In the genomic region with DNA sequence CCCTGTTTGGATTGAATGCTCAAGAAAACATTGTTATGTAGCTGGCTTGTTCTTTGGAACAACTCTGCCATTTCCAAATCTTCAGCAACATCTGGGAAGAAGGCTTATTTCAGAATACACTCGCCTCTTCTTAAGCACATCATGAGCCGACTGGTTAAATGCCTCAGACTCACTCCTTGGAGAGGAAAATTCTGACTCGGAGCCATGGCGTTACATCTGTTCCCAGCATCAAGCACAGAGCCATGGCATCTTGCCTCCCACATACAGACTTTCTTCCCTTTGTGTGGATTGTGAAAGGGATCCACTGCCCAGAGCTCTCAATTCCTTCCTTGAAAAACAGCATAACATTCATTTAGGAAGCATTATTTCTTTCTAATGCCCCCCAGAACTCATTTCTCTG, we compare ENCODE assay signal across 10 mouse cellular contexts.
A peak's percentile ranks its signal among the peaks of the same experiment; 100 is the strongest.
DNase-seq lines count a peak whose midpoint lies in the region; ATAC-seq lines count a peak whose summit lies in the region.
"Had no signal": no experiment of that assay in that cellular context is flagged by ENCODE, and none has a peak within 500 bp of the region (broad histone marks: within the 10 kb centered on the region; RNA-seq: fewer than 3 reads in every experiment).

No protein-coding gene starts in this region.

- H3K9ac ChIP-seq in midbrain, embryonic 14.5 days (replicated peaks; ENCODE audit: low read length) = no peak overlapping the region
- no peak overlapping the region for H3K9ac ChIP-seq in midbrain, embryonic 11.5 days (ENCODE audit: low read length)

- H3K4me3 ChIP-seq in midbrain, embryonic 14.5 days (replicated peaks; ENCODE audit: low read depth, low read length) = no peak overlapping the region
- H3K4me3 ChIP-seq in midbrain, embryonic 11.5 days (ENCODE audit: low read depth, low read length) = no peak overlapping the region

- H3K4me1 ChIP-seq in midbrain, embryonic 14.5 days (ENCODE audit: control insufficient read depth, insufficient read depth, low read length) = no peaks in the 10 kb centered on the region
- no peaks in the 10 kb centered on the region for H3K4me1 ChIP-seq in midbrain, embryonic 11.5 days (ENCODE audit: control insufficient read depth, insufficient read depth, low read length)

- H3K36me3 ChIP-seq in midbrain, embryonic 14.5 days (ENCODE audit: control insufficient read depth, insufficient read depth, low read length) = no peaks in the 10 kb centered on the region
- no peaks in the 10 kb centered on the region for H3K36me3 ChIP-seq in midbrain, embryonic 11.5 days (ENCODE audit: control insufficient read depth, insufficient read depth, low read length)

- 43% methylated on average over 4 of the region's 4 CpGs for WGBS in midbrain, embryonic 14.5 days
- WGBS in midbrain, embryonic 11.5 days = 71% methylated on average over 4 of the region's 4 CpGs

- H3K27me3 ChIP-seq in midbrain, embryonic 14.5 days (ENCODE audit: control insufficient read depth, insufficient read depth, low read length) = no peaks in the 10 kb centered on the region
- H3K27me3 ChIP-seq in midbrain, embryonic 11.5 days (ENCODE audit: control insufficient read depth, insufficient read depth, low read length) = no peaks in the 10 kb centered on the region

- no peak for ATAC-seq in midbrain, embryonic 14.5 days (ENCODE audit: low FRiP score, low TSS enrichment)
- ATAC-seq in midbrain, embryonic 11.5 days (ENCODE audit: low FRiP score) = no peak

- no peaks in the 10 kb centered on the region for H3K9me3 ChIP-seq in midbrain, embryonic 14.5 days (ENCODE audit: control insufficient read depth, low read length)
- no peaks in the 10 kb centered on the region for H3K9me3 ChIP-seq in midbrain, embryonic 11.5 days (ENCODE audit: control insufficient read depth, low read length)

- DNase-seq in cerebellum, postnatal 10 days = peak; percentile 86 to 91
- no peak for DNase-seq in cerebellum, adult 11 months
- DNase-seq in midbrain, embryonic 14.5 days = peak; percentile 56
- no peak for DNase-seq in midbrain, embryonic 11.5 days (ENCODE audit: low spot score, missing footprints)
- peak; percentile 42 to 86 for DNase-seq in left cerebral cortex, adult 9 months (ENCODE audit: low spot score in 2 of 2)
- peak; percentile 90 for DNase-seq in telencephalon, adult 2 months (ENCODE audit: low read depth, low spot score)
- DNase-seq in kidney, adult 11 months = no peak
- no peak for DNase-seq in kidney, postnatal 25 days
- DNase-seq: cerebellum, adult 18-20 months had no signal

- H3K27ac ChIP-seq in midbrain, embryonic 14.5 days (replicated peaks; ENCODE audit: low read depth, low read length) = peak overlapping the region; percentile 67
- no peak overlapping the region for H3K27ac ChIP-seq in midbrain, embryonic 11.5 days (ENCODE audit: low read depth, low read length)
- H3K27ac ChIP-seq: kidney, postnatal 0 days had no signal

- H3K4me2 ChIP-seq in midbrain, embryonic 14.5 days (ENCODE audit: low read length) = no peak overlapping the region
- H3K4me2 ChIP-seq in midbrain, embryonic 11.5 days = no peak overlapping the region

Comparison
In these comparisons a context has a peak if more than half of its experiments do, and no peak if none do; other contexts are left out.
1. DNase-seq: peak in cerebellum, postnatal 10 days (2 of 2), midbrain, embryonic 14.5 days (single experiment), left cerebral cortex, adult 9 months (2 of 2) and telencephalon, adult 2 months (single experiment); none in cerebellum, adult 11 months (single experiment), midbrain, embryonic 11.5 days (single experiment), kidney, adult 11 months (single experiment) and kidney, postnatal 25 days (0 of 2).